8 mouse cellular contexts compared by ENCODE assay signal in the genomic region with DNA sequence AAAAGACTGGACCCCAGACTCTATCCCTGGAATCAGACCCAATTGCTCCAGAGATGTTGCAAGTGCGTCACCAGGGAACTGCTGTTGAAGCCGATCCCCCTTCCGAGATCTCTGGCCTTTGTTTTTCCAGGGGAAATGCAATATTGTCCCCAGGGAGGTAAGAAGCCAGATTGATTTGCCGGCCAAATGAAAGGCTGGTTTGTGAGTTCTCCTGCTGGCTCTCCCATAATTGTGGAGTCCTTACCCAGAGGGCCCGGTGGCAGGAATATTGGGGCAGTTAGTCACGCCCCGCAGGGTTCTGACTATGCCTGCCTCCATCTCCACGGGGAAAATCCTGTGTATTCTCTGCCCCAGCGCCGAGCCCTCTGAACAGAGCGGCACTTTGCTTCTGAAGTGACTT. TPM values are rescaled to one million over a fixed set of nuclear protein-coding genes. Genes with fewer than 3 reads are reported as not detected.
DNase-seq lines count a peak whose midpoint lies in the region; ATAC-seq and TF ChIP-seq lines count a peak whose summit lies in the region.

No protein-coding gene starts in this region.

- no peak for TF ChIP-seq EP300 in heart, postnatal 0 days (IDR thresholded peaks at IDR 0.05; ENCODE audit: low read depth)

- H3K27me3 ChIP-seq in forebrain, embryonic 10.5 days (ENCODE audit: poor library complexity, severe bottlenecking) = peaks cover 63% of the 10 kb centered on the region
- H3K27me3 ChIP-seq in forebrain, postnatal 0 days (ENCODE audit: insufficient read depth, low read length) = peaks cover 11% of the 10 kb centered on the region
- peaks cover 20% of the 10 kb centered on the region for H3K27me3 ChIP-seq in heart, postnatal 0 days (ENCODE audit: control insufficient read depth, insufficient read depth, low read length)

- H3K9ac ChIP-seq in forebrain, postnatal 0 days = no peak overlapping the region
- H3K9ac ChIP-seq in heart, postnatal 0 days (replicated peaks; ENCODE audit: low read depth, low read length) = no peak overlapping the region; the same call in 1 of the 2 replicates

- H3K36me3 ChIP-seq in forebrain, embryonic 10.5 days (replicated peaks) = 0 out of 2 replicates have a peak, but pooled peaks cover 6% of the 10 kb centered on the region
- H3K36me3 ChIP-seq in forebrain, postnatal 0 days (ENCODE audit: insufficient read depth) = no peaks in the 10 kb centered on the region
- 0 out of 2 replicates have a peak, but pooled peaks cover 5% of the 10 kb centered on the region for H3K36me3 ChIP-seq in heart, postnatal 0 days (replicated peaks; ENCODE audit: control insufficient read depth, insufficient read depth, low read length)

- H3K9me3 ChIP-seq in forebrain, embryonic 10.5 days = no peaks in the 10 kb centered on the region
- no peaks in the 10 kb centered on the region for H3K9me3 ChIP-seq in forebrain, postnatal 0 days (ENCODE audit: low read length)
- H3K9me3 ChIP-seq in heart, postnatal 0 days (replicated peaks; ENCODE audit: control insufficient read depth, low read length) = no peaks in the 10 kb centered on the region

- no peak for TF ChIP-seq CTCF in forebrain, postnatal 0 days (IDR thresholded peaks at IDR 0.05; ENCODE audit: low read depth)
- TF ChIP-seq CTCF in heart, postnatal 0 days (IDR thresholded peaks at IDR 0.05; ENCODE audit: low read depth) = no peak

- H3K27ac ChIP-seq in forebrain, embryonic 10.5 days = peak overlapping the region; percentile 65; the same call in 1 of the 2 replicates
- H3K27ac ChIP-seq in forebrain, postnatal 0 days (ENCODE audit: low read depth, low read length) = no peak overlapping the region
- H3K27ac ChIP-seq in heart, postnatal 0 days (ENCODE audit: low read depth) = no peak overlapping the region

- DNase-seq in forebrain, embryonic 10.5 days (ENCODE audit: extremely low spot score, low spot score) = peak; percentile 35
- DNase-seq in forebrain, postnatal 0 days = no peak
- DNase-seq in adrenal gland, postnatal 14 days = peak; percentile 35
- DNase-seq in heart, postnatal 0 days (ENCODE audit: low spot score) = no peak
- DNase-seq in kidney, postnatal 4 days = peak; percentile 41 to 61
- no peak for DNase-seq in ovary, postnatal 14 days (ENCODE audit: low spot score)
- no peak for DNase-seq in cerebellum, adult 11-12 months
- no peak for DNase-seq in lung, postnatal 36 days

- H3K4me2 ChIP-seq in forebrain, postnatal 0 days (ENCODE audit: low read depth) = no peak overlapping the region
- peak overlapping the region; percentile 46 for H3K4me2 ChIP-seq in heart, postnatal 0 days (ENCODE audit: low read depth, low read length)

- peak overlapping the region; percentile 30 for H3K4me3 ChIP-seq in forebrain, embryonic 10.5 days
- H3K4me3 ChIP-seq in forebrain, postnatal 0 days (ENCODE audit: low read depth, low read length) = no peak overlapping the region
- peak overlapping the region; percentile 11; the same call in 1 of the 2 replicates for H3K4me3 ChIP-seq in heart, postnatal 0 days (ENCODE audit: low read depth, low read length)

- no peak for ATAC-seq in forebrain, postnatal 0 days
- ATAC-seq in heart, postnatal 0 days (ENCODE audit: insufficient read depth, low read depth) = no peak

- 11% methylated on average over 11 of the region's 11 CpGs for WGBS in forebrain, embryonic 10.5 days
- WGBS in forebrain, postnatal 0 days = 20% methylated on average over 11 of the region's 11 CpGs
- 44% methylated on average over 11 of the region's 11 CpGs for WGBS in heart, postnatal 0 days

- H3K4me1 ChIP-seq in forebrain, embryonic 10.5 days = peaks cover 59% of the 10 kb centered on the region
- peaks cover 3% of the 10 kb centered on the region; the same call in 1 of the 2 replicates for H3K4me1 ChIP-seq in forebrain, postnatal 0 days (ENCODE audit: insufficient read depth)
- H3K4me1 ChIP-seq in heart, postnatal 0 days (ENCODE audit: control insufficient read depth, insufficient read depth) = peaks cover 24% of the 10 kb centered on the region

RNA-seq across cellular contexts. Expression of gene Trabd2b, which starts 3.9 kb away (rescaled TPM):
- polyA plus RNA-seq in forebrain, embryonic 10.5 days (2016; fragmentation: Nextera tagmentation; extraction: Ambion mirVana) = 1.00 and 1.0 TPM in 2 replicates
- total RNA-seq in forebrain, postnatal 0 days (2014; rRNA removed) = 0.71 and 0.92 TPM in 2 replicates
- polyA plus RNA-seq in forebrain, postnatal 0 days (2015; fragmentation: Nextera tagmentation; extraction: Ambion mirVana) = 0.43 and 0.63 TPM in 2 replicates
- total RNA-seq in adrenal gland, postnatal 14 days (2021) = 0.90 and 1.0 TPM in 2 replicates
- total RNA-seq in heart, postnatal 0 days (2014; rRNA removed; ENCODE audit: low replicate concordance) = 8.5 and 10.5 TPM in 2 replicates
- polyA plus RNA-seq in heart, postnatal 0 days (2015; fragmentation: Nextera tagmentation; extraction: Ambion mirVana) = 4.2 and 4.5 TPM in 2 replicates

Comparison
In these comparisons a context has a peak if more than half of its experiments do, and no peak if none do; other contexts are left out.
1. DNase-seq: peak in forebrain, embryonic 10.5 days (single experiment), adrenal gland, postnatal 14 days (single experiment) and kidney, postnatal 4 days (2 of 2); none in forebrain, postnatal 0 days (single experiment), heart, postnatal 0 days (single experiment), ovary, postnatal 14 days (single experiment), cerebellum, adult 11-12 months (single experiment) and lung, postnatal 36 days (single experiment).